Mouse (Mus musculus) erythroblast, embryonic 14.5 days (primary cell): ENCODE measurements around the gene Ubash3b. TPM values are rescaled to one million over a fixed set of nuclear protein-coding genes. Genes with fewer than 3 reads are reported as not detected.

Experiments used
- H3K27me3 ChIP-seq: 2 replicates; pipeline ENCODE4 v1.6.1; 2012; ENCODE audit warnings: inconsistent platforms; ENCODE audit not compliant: control insufficient read depth
- H3K36me3 ChIP-seq: 2 replicates; pipeline ENCODE4 v1.6.1; 2012; ENCODE audit warnings: mild to moderate bottlenecking, inconsistent platforms; ENCODE audit not compliant: control insufficient read depth
- H3K4me1 ChIP-seq: 2 replicates; pipeline ENCODE4 v1.6.1; 2012; ENCODE audit warnings: inconsistent platforms; ENCODE audit not compliant: control insufficient read depth
- H3K4me3 ChIP-seq: replicated peaks from 2 replicates; pipeline ENCODE3; 2012; ENCODE audit warnings: moderate library complexity, mild to moderate bottlenecking, inconsistent platforms
- H3K9me3 ChIP-seq: 2 replicates; pipeline ENCODE4 v1.6.1; 2012; ENCODE audit warnings: low read length, inconsistent platforms, mixed read lengths; ENCODE audit not compliant: control insufficient read depth
- GATA1 ChIP-seq: IDR thresholded peaks from 2 replicates; pipeline ENCODE4 v1.6.1; 2012; ENCODE audit warnings: low read length, inconsistent platforms, mixed read lengths
- TAL1 ChIP-seq: IDR thresholded peaks from 3 replicates; pipeline ENCODE4 v1.6.1; 2012; ENCODE audit warnings: low read length, inconsistent platforms, mixed read lengths
- polyA plus RNA-seq: library from polyadenylated mRNA; stranded (reverse); fragments of >175 nt; gene quantifications from 2 replicates; pipeline ENCODE4 v1.2.3, GENCODE M21; 2012

Gene Ubash3b
- polyA plus RNA-seq, 1 experiment: 0.07 TPM

DNA sequence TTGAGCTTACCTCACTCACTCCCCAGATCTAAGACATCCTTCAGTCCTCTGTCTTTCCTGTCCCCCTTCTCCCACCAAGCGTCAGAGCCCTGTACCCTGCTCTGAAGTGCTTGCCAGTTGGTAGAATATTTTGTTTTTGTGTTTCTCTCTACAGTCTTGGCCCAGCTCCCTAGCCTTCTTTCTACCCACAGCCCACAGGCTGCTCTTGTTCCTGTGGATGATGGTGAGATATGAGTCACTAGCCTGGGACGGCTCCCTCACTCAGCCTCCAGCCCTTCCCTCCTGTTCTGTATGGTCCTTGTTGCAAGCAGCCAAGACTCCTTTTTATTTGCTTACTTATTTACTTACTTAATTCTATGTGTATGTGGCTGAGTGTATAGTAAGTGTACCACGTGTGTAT, 141.0 kb downstream of the Ubash3b start:
- TF ChIP-seq GATA1 (no peak), TAL1 (no peak)
- Histone ChIP-seq H3K4me3 (no peak overlapping the region), H3K9me3 (no peaks in the 10 kb centered on the region), H3K4me1 (no peaks in the 10 kb centered on the region), H3K36me3 (no peaks in the 10 kb centered on the region), H3K27me3 (no peaks in the 10 kb centered on the region)

DNA sequence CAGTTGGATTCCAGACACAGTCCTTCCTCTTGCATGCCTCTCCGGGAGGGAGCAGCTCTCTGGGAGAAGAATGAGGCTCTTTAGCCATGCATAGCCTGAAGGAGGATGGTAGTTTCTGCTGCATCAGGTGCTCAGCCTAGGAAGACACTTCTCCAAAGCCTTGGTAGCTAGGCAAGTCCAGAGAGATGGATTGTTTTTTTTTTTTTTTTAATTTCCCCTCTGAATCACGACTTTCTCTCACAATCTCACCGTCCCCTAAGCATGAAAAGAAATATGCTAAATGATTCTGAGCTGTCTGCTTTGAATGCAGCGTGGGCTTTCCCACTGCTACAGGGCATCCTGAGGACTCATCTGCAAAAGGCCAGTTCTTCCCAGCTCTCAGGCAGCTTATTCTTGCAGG, 147.0 kb downstream of the Ubash3b start:
- TF ChIP-seq GATA1 (no peak), TAL1 (no peak)
- Histone ChIP-seq H3K36me3 (no peaks in the 10 kb centered on the region), H3K27me3 (no peaks in the 10 kb centered on the region), H3K9me3 (no peaks in the 10 kb centered on the region), H3K4me3 (no peak overlapping the region), H3K4me1 (no peaks in the 10 kb centered on the region)

DNA sequence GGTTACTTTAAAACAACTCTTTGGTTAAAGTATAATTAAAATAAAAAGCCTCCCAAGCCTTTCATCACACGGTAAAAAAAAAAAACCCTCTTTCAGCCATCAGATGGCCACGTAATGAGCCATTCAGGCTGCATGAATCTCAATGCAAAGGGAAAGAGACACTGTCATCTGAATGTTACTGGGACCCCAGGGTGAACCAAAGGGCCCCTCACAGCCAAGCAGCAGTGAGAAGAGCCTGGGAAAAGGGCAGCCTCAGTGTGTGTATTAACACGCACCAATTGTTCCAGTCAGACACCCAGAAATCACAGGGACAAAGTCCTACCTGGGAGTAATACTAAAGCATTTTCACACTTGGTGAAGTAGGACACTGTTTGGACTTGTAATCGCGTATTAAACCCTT, 149.0 kb downstream of the Ubash3b start:
- Histone ChIP-seq H3K4me3 (no peak overlapping the region), H3K27me3 (no peaks in the 10 kb centered on the region), H3K9me3 (no peaks in the 10 kb centered on the region), H3K36me3 (no peaks in the 10 kb centered on the region), H3K4me1 (no peaks in the 10 kb centered on the region)
- TF ChIP-seq GATA1 (no peak), TAL1 (no peak)

DNA sequence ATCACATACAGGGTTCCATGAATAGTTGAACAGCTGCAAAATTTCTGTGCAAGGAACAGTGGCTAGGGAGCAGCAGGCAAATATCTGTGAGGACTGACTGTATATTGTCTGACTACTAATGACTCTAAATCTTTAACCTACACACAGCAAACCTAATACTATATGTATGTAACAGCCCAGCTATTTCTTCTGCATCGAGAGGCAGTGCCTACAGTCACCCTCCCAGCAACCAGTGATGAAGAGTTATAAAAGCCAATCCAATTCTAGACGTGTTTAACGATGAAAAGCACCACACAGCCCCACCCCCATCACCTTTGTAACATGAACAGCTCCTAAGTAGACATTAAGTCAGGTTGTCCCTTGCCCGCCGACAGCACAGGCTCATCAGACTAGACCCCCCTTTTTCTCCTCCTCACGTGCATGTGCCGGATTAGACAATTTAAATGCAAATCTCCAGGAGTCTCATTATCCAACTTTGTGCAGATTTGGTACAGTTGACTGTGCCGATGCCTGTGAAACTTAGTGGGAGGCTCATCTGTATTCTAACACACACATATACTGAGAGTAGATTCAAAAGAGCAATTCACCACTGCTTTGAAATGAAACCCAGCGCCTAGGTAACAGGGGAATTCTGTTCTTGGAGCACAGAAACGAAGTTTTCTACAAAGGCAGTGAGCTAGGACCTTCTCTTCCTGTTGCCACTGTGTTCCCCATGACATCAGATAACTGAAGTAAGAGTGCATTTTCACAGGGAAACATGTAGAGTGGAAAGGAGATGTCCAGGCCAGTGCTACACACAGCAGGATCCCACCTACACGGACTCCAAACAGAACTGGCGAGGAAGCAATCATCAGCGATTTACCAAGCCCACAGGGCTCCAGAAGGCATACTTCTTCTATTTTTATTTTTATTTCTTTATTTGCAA, 149.7 kb downstream of the Ubash3b start:
- H3K27me3 ChIP-seq: no peaks in the 10 kb centered on the region
- H3K36me3 ChIP-seq: no peaks in the 10 kb centered on the region
- H3K4me1 ChIP-seq: no peaks in the 10 kb centered on the region
- H3K4me3 ChIP-seq: no peak overlapping the region
- no peaks in the 10 kb centered on the region for H3K9me3 ChIP-seq
- TF ChIP-seq GATA1 (no peak), TAL1 (no peak)

DNA sequence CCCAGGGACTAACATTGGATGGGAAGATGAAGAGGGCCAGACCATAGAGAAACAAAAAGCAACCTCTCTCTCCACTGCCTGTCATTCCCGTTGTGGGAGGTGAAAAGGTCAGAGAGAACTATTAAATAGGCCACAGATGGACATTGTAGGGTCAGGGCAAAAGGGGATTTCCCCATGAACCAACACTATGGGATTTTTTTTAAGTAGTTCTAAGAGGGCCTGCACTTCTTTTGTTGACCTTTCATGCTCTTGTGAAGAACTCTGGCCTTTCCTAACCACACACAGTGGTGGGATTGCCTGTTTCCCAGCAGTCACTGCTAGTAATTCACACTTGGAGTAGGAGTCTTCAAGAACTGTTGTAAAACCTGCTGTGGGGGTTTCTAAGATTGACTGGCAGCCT, 153.7 kb downstream of the Ubash3b start:
- Histone ChIP-seq H3K4me3 (no peak overlapping the region), H3K9me3 (no peaks in the 10 kb centered on the region), H3K36me3 (no peaks in the 10 kb centered on the region), H3K27me3 (no peaks in the 10 kb centered on the region), H3K4me1 (no peaks in the 10 kb centered on the region)
- no peak for TF ChIP-seq TAL1
- TF ChIP-seq GATA1: no peak

DNA sequence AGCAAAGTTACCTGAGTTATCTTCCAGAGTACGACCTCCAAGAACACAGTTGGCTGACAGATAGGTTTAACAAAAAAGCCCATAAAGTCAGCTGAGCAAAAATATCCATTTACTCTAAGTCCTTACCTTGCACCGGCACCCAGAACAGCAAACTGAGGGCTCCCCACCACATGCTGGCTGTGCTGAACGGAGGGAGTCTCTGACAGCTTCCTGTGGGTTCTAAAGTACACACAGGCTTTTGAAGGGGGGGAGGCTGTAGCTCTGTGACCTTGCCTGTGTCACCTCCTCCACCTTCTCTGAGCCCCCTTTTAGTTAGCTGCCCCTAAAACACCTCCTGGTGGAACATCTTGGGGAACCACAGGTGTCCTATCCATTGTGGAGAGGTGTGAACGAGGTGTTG, 157.1 kb downstream of the Ubash3b start, which contains the start of gene Crtam:
Gene Crtam (minus strand): TSS at position 214 of the 400 bp plus-strand sequence.
- TF ChIP-seq GATA1: no peak
- TF ChIP-seq TAL1: no peak
- Histone ChIP-seq H3K4me3 (no peak within 1 kb of the TSS), H3K27me3 (no peaks in the 10 kb centered on the region), H3K4me1 (no peaks in the 10 kb centered on the region), H3K36me3 (no peaks in the 10 kb centered on the region), H3K9me3 (no peaks in the 10 kb centered on the region)

DNA sequence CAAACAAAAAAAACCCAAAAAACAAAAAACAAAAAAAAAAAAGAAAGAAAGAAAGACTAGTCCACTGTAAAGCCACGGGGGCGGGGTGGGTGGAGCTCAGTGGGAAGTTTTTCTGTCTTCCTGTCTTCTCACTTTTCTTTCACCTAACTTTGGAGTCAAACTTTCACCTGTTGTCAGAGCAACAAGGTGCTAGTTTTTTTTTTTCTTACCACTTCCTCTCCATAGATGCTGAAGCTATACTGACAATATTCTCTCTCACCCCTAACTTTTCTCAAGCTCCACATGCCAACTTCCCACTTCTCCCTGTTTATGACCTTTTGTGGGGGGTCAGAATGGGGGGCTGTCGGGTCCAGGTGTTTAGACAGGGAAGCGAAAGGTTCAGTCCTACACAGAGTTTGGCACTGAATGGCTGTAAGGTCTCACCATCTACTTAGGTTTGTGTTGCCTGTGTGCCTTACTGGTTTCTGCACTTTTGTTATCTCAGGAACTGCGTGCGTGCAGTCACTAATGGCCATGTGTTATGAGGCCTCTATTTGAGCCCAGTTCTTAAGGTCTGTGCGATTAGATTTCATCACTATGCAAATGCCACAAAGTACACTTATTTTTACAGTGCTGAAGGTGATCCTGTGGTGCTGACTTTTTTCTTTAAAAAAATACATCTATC, 164.2 kb downstream of the Ubash3b start:
- no peak for TF ChIP-seq GATA1
- no peak for TF ChIP-seq TAL1
- no peak overlapping the region for H3K4me3 ChIP-seq
- H3K9me3 ChIP-seq: no peaks in the 10 kb centered on the region
- peaks cover 3% of the 10 kb centered on the region; the same call in 1 of the 2 replicates for H3K4me1 ChIP-seq
- no peaks in the 10 kb centered on the region for H3K27me3 ChIP-seq
- no peaks in the 10 kb centered on the region for H3K36me3 ChIP-seq

DNA sequence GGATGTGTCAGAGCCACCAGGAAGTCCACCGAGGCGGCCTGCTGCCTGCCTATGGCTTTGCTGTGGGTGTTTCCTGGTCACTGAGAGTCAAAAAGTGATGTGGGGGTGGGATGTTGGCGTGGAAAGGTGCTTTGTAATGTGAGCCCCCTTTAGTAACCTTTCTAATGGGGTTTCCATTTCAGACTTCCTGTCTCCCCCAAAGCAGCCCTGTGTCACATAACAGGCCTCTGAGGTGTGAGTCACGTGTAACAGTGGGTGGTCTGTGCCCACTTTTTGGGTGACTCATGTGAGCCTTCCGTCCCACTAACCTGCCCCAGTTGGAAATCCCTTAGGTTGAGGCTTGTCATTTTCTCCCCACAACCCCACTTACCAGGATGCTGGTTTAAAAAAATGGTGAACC, 167.4 kb downstream of the Ubash3b start:
- H3K4me1 ChIP-seq: peaks cover 3% of the 10 kb centered on the region; the same call in 1 of the 2 replicates
- no peak for TF ChIP-seq TAL1
- TF ChIP-seq GATA1: no peak
- no peaks in the 10 kb centered on the region for H3K36me3 ChIP-seq
- H3K27me3 ChIP-seq: no peaks in the 10 kb centered on the region
- no peak overlapping the region for H3K4me3 ChIP-seq
- H3K9me3 ChIP-seq: no peaks in the 10 kb centered on the region

DNA sequence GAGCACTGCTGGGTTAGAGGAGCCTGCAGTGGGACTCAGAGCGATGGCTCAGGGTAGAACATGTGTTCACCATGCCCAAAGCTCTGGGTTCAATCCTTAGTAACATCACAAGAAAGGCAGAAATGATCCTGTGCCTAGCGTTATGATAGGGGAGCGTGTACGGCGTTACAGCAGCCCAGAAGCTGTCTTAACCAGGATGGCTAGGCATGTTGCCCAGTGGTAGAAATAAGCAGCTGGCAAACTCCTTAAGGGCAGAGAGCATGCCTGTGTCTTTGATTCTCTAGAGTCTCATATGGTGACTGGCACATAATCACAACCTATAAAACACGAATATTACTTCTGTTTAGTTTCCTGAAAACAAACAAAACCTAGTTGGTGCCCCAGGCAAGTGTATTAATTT, 170.0 kb downstream of the Ubash3b start:
- no peaks in the 10 kb centered on the region for H3K36me3 ChIP-seq
- no peaks in the 10 kb centered on the region for H3K4me1 ChIP-seq
- H3K27me3 ChIP-seq: no peaks in the 10 kb centered on the region
- no peak overlapping the region for H3K4me3 ChIP-seq
- no peak for TF ChIP-seq GATA1
- TF ChIP-seq TAL1: no peak
- H3K9me3 ChIP-seq: no peaks in the 10 kb centered on the region
